Mouse (Mus musculus) lung, postnatal 0 days (tissue): ENCODE results near the gene Abcc9.

ENCODE experiments used
- CTCF ChIP-seq: IDR thresholded peaks from 2 replicates; pipeline ENCODE4 v1.5.1; 2016; ENCODE audit warnings: antibody characterized with exemption, mild to moderate bottlenecking
- EP300 ChIP-seq: IDR thresholded peaks from 2 replicates; pipeline ENCODE4 v1.6.1; 2016; ENCODE audit warnings: antibody characterized with exemption, mild to moderate bottlenecking, control low read depth

DNA sequence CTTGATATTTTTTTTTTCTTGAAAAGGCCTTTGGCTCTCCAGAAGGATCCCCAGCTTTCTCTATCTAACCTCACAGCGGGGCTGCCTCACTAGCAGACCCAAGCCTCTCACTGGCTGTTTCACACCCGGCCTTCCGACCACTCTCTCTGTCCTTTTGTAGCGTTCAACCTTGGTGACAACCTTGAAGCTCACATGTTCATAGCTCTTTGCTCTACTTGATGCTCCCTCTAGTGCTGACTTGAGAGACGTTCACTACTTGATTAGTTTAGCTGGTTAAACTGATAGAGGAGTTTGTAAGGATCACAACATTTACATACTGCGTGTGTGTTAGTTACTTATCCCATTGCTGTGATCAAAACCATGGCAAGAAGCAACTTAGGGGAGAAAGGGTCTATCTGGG is 18.5 kb upstream of the Abcc9 start:
- no peak for TF ChIP-seq EP300
- TF ChIP-seq CTCF: peak; percentile 40
